Mouse (Mus musculus): ENCODE data around the gene Gm12394. TPM values are rescaled to one million over a fixed set of nuclear protein-coding genes. Genes with fewer than 3 reads are reported as not detected.
"Not testable (repeated sequence)": the region's sequence is repeated elsewhere in the genome, so short reads cannot be mapped to it uniquely, and the experiment has no call there.

Gm12394 gene
- 0.08 and 0.13 TPM in 2 replicates for polyA plus RNA-seq (2015; fragmentation: Nextera tagmentation; extraction: Ambion mirVana)

DNA sequence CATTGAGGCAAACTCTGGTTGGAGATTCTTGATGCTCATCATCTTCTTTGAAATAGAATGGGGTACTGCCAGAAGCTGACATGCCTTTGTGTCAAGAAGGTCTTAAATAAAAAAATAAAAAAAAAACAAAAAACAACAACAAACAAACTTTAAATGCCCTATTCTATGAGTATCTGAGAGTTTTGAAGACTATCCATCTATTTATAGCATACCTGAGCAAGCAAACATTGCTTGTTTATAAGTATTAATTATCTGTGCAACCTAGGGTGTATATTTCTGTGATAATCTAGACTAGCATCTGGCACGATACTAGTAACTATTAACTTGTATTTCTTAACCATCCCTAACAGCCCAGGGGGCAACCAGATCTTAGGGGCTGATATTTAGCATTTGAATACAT, at the start of gene Gm12394:
TSS of gene Gm12394 (minus strand) at position 101 of the 400 bp plus-strand sequence.
- not testable (repeated sequence) for ATAC-seq (replicated peaks; ENCODE audit: insufficient number of reproducible peaks, insufficient read depth, low FRiP score, low read depth); H3K27ac ChIP-seq; H3K4me1 ChIP-seq (replicated peaks); H3K4me3 ChIP-seq; H3K27me3 ChIP-seq; H3K4me2 ChIP-seq; H3K36me3 ChIP-seq; H3K9ac ChIP-seq; H3K9me3 ChIP-seq (replicated peaks)
- WGBS: 58% methylated on average over 1 of the region's 1 CpGs

GRCm38 (mm10) chr4:42904966-42905365, 48.4 kb upstream of the Gm12394 start:
- H3K4me1 ChIP-seq (replicated peaks): no peaks in the 10 kb centered on the region
- no peak overlapping the region for H3K4me3 ChIP-seq
- no peak overlapping the region for H3K9ac ChIP-seq
- H3K36me3 ChIP-seq: no peaks in the 10 kb centered on the region
- no peak for ATAC-seq (replicated peaks; ENCODE audit: insufficient number of reproducible peaks, insufficient read depth, low FRiP score, low read depth)
- H3K9me3 ChIP-seq (replicated peaks): no peaks in the 10 kb centered on the region
- 82% methylated on average over 6 of the region's 6 CpGs for WGBS
- 0 out of 2 replicates have a peak, but pooled peaks cover 4% of the 10 kb centered on the region for H3K27me3 ChIP-seq
- no peak overlapping the region for H3K4me2 ChIP-seq
- no peak overlapping the region for H3K27ac ChIP-seq

DNA sequence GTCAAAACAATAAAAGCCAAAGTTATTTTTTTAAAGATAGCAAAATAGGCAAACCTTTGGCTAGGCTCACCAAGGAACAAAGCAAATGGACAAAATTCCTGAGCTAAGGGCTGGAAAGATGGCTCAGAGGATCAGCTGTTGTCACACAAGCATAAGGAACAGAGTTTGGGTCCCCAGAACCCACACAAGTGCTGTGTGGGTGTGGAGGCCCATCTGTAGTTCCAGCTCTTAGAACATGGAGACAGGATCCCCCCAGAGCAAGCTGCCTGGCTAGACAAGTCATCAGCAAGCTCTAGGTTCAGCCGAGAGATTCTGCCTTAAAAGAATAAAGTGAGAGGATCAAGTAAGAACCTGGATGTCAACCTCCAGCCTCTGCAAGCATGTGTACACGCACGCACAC, 48.0 kb upstream of the Gm12394 start:
- Histone ChIP-seq H3K4me2 (no peak overlapping the region), H3K4me1 (replicated peaks) (no peaks in the 10 kb centered on the region), H3K36me3 (no peaks in the 10 kb centered on the region), H3K27me3 (0 out of 2 replicates have a peak, but pooled peaks cover 4% of the 10 kb centered on the region), H3K27ac (no peak overlapping the region), H3K9ac (no peak overlapping the region), H3K4me3 (no peak overlapping the region), H3K9me3 (replicated peaks) (no peaks in the 10 kb centered on the region)
- no peak for ATAC-seq (replicated peaks; ENCODE audit: insufficient number of reproducible peaks, insufficient read depth, low FRiP score, low read depth)
- 90% methylated on average over 3 of the region's 3 CpGs for WGBS

- WGBS: 67% methylated on average over 1 of the region's 1 CpGs
- Histone ChIP-seq H3K27ac (no peak overlapping the region), H3K27me3 (0 out of 2 replicates have a peak, but pooled peaks cover 4% of the 10 kb centered on the region), H3K9me3 (replicated peaks) (no peaks in the 10 kb centered on the region), H3K4me1 (replicated peaks) (no peaks in the 10 kb centered on the region), H3K36me3 (no peaks in the 10 kb centered on the region), H3K4me2 (no peak overlapping the region), H3K4me3 (no peak overlapping the region), H3K9ac (no peak overlapping the region)
- no peak for ATAC-seq (replicated peaks; ENCODE audit: insufficient number of reproducible peaks, insufficient read depth, low FRiP score, low read depth)
Measured at GRCm38 (mm10) chr4:42903942-42904341, 47.4 kb upstream of the Gm12394 start.

GRCm38 (mm10) chr4:42902730-42903129, 46.2 kb upstream of the Gm12394 start:
- 79% methylated on average over 5 of the region's 5 CpGs for WGBS
- H3K4me1 ChIP-seq (replicated peaks): no peaks in the 10 kb centered on the region
- no peaks in the 10 kb centered on the region for H3K36me3 ChIP-seq
- H3K27me3 ChIP-seq: 0 out of 2 replicates have a peak, but pooled peaks cover 4% of the 10 kb centered on the region
- no peak overlapping the region for H3K4me2 ChIP-seq
- H3K9me3 ChIP-seq (replicated peaks): no peaks in the 10 kb centered on the region
- no peak for ATAC-seq (replicated peaks; ENCODE audit: insufficient number of reproducible peaks, insufficient read depth, low FRiP score, low read depth)
- H3K9ac ChIP-seq: no peak overlapping the region
- H3K4me3 ChIP-seq: no peak overlapping the region
- no peak overlapping the region for H3K27ac ChIP-seq

DNA sequence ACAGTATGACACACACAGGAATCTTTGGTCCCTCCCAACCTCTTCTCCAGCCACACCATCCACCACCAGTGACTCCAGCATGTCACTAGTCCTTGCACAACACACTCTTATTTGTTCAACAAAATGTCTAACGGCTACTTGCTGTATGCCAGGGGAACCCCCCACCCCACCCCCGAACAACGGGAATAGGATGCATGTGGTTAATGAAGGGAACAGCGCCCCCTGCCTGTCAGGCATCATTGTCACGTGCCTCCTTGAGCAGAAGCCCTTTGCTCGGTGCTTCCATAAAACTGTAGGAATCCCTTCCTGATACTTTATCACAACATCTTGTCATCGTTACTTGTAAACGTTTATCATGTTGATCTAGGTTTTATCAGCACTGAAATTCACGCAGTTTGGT, 45.6 kb upstream of the Gm12394 start:
- H3K27ac ChIP-seq: no peak overlapping the region
- no peak for ATAC-seq (replicated peaks; ENCODE audit: insufficient number of reproducible peaks, insufficient read depth, low FRiP score, low read depth)
- no peak overlapping the region for H3K4me3 ChIP-seq
- H3K36me3 ChIP-seq: no peaks in the 10 kb centered on the region
- H3K9me3 ChIP-seq (replicated peaks): no peaks in the 10 kb centered on the region
- no peaks in the 10 kb centered on the region for H3K4me1 ChIP-seq (replicated peaks)
- no peak overlapping the region for H3K4me2 ChIP-seq
- H3K9ac ChIP-seq: no peak overlapping the region
- 0 out of 2 replicates have a peak, but pooled peaks cover 4% of the 10 kb centered on the region for H3K27me3 ChIP-seq
- WGBS: 54% methylated on average over 9 of the region's 9 CpGs

DNA sequence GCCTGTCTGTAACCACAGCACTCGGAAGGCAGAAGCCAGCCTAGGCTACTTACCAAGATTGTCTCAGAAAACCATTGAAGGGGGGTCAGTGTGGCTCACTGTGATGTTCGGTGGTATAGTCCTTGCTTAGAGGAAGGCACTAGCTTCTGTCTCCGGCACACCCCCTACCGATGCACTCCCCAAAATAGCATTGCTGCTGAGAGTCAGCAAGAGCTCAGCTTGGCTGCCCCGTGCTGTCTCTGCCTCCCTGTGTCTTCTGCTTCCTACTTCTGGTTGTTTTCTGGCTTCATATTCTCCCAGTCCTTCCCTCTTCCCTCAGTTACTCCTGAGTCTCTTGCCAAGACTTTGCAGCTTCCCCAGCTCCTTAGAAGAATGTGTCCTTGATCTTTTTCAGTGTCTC, 44.3 kb upstream of the Gm12394 start:
- H3K9ac ChIP-seq: no peak overlapping the region
- no peak for ATAC-seq (replicated peaks; ENCODE audit: insufficient number of reproducible peaks, insufficient read depth, low FRiP score, low read depth)
- H3K27ac ChIP-seq: no peak overlapping the region
- WGBS: 57% methylated on average over 5 of the region's 5 CpGs
- H3K36me3 ChIP-seq: no peaks in the 10 kb centered on the region
- H3K9me3 ChIP-seq (replicated peaks): no peaks in the 10 kb centered on the region
- H3K27me3 ChIP-seq: 0 out of 2 replicates have a peak, but pooled peaks cover 4% of the 10 kb centered on the region
- no peak overlapping the region for H3K4me2 ChIP-seq
- H3K4me3 ChIP-seq: no peak overlapping the region
- no peaks in the 10 kb centered on the region for H3K4me1 ChIP-seq (replicated peaks)

GRCm38 (mm10) chr4:42898914-42899313, 42.3 kb upstream of the Gm12394 start:
- Histone ChIP-seq H3K4me1 (replicated peaks) (no peaks in the 10 kb centered on the region), H3K9me3 (replicated peaks) (no peaks in the 10 kb centered on the region), H3K27ac (no peak overlapping the region), H3K27me3 (0 out of 2 replicates have a peak, but pooled peaks cover 4% of the 10 kb centered on the region), H3K4me2 (no peak overlapping the region), H3K4me3 (no peak overlapping the region), H3K36me3 (no peaks in the 10 kb centered on the region), H3K9ac (no peak overlapping the region)
- WGBS: 35% methylated on average over 3 of the region's 3 CpGs
- ATAC-seq (replicated peaks; ENCODE audit: insufficient number of reproducible peaks, insufficient read depth, low FRiP score, low read depth): no peak

GRCm38 (mm10) chr4:42895118-42895517, 38.5 kb upstream of the Gm12394 start:
- no peaks in the 10 kb centered on the region for H3K4me1 ChIP-seq (replicated peaks)
- no peak for ATAC-seq (replicated peaks; ENCODE audit: insufficient number of reproducible peaks, insufficient read depth, low FRiP score, low read depth)
- H3K9ac ChIP-seq: no peak overlapping the region
- H3K9me3 ChIP-seq (replicated peaks): no peaks in the 10 kb centered on the region
- H3K36me3 ChIP-seq: no peaks in the 10 kb centered on the region
- 68% methylated on average over 7 of the region's 7 CpGs for WGBS
- H3K27me3 ChIP-seq: no peaks in the 10 kb centered on the region
- H3K4me3 ChIP-seq: no peak overlapping the region
- no peak overlapping the region for H3K27ac ChIP-seq
- H3K4me2 ChIP-seq: no peak overlapping the region

- H3K9me3 ChIP-seq (replicated peaks): no peaks in the 10 kb centered on the region
- H3K4me2 ChIP-seq: no peak overlapping the region
- WGBS: 68% methylated on average over 7 of the region's 7 CpGs
- no peaks in the 10 kb centered on the region for H3K27me3 ChIP-seq
- no peaks in the 10 kb centered on the region for H3K36me3 ChIP-seq
- ATAC-seq (replicated peaks; ENCODE audit: insufficient number of reproducible peaks, insufficient read depth, low FRiP score, low read depth): no peak
- H3K4me3 ChIP-seq: no peak overlapping the region
- H3K9ac ChIP-seq: no peak overlapping the region
- H3K4me1 ChIP-seq (replicated peaks): no peaks in the 10 kb centered on the region
- no peak overlapping the region for H3K27ac ChIP-seq
Measured at GRCm38 (mm10) chr4:42891176-42891575, 34.6 kb upstream of the Gm12394 start.

- Histone ChIP-seq H3K4me3 (no peak overlapping the region), H3K4me2 (no peak overlapping the region), H3K9me3 (replicated peaks) (no peaks in the 10 kb centered on the region), H3K27ac (no peak overlapping the region), H3K9ac (no peak overlapping the region), H3K4me1 (replicated peaks) (no peaks in the 10 kb centered on the region), H3K36me3 (no peaks in the 10 kb centered on the region), H3K27me3 (no peaks in the 10 kb centered on the region)
- no peak for ATAC-seq (replicated peaks; ENCODE audit: insufficient number of reproducible peaks, insufficient read depth, low FRiP score, low read depth)
- 86% methylated on average over 6 of the region's 6 CpGs for WGBS
Measured at GRCm38 (mm10) chr4:42888806-42889205, 32.2 kb upstream of the Gm12394 start.

GRCm38 (mm10) chr4:42886926-42887325, 30.4 kb upstream of the Gm12394 start:
- Histone ChIP-seq H3K4me2 (no peak overlapping the region), H3K27ac (no peak overlapping the region), H3K4me1 (replicated peaks) (no peaks in the 10 kb centered on the region), H3K27me3 (no peaks in the 10 kb centered on the region), H3K9me3 (replicated peaks) (no peaks in the 10 kb centered on the region), H3K36me3 (no peaks in the 10 kb centered on the region), H3K9ac (no peak overlapping the region), H3K4me3 (no peak overlapping the region)
- WGBS: 87% methylated on average over 6 of the region's 6 CpGs
- no peak for ATAC-seq (replicated peaks; ENCODE audit: insufficient number of reproducible peaks, insufficient read depth, low FRiP score, low read depth)

All from heart, embryonic 15.5 days (tissue).